Mouse (Mus musculus): ENCODE results near the gene Rnf149. TPM values are rescaled to one million over a fixed set of nuclear protein-coding genes. Genes with fewer than 3 reads are reported as not detected.
A peak's percentile ranks its signal among the peaks of the same experiment; 100 is the strongest.

The Rnf149 gene
- polyA plus RNA-seq, 1 experiment from 2014 or later: 22.0 TPM

GRCm38 (mm10) chr1:39546160-39546866 is 30.9 kb downstream of the Rnf149 start:
- no peak overlapping the region for H3K27ac ChIP-seq (ENCODE audit: poor library complexity, severe bottlenecking)
- no peak overlapping the region for H3K4me2 ChIP-seq
- peaks cover 13% of the 10 kb centered on the region; the same call in 1 of the 2 replicates for H3K4me1 ChIP-seq (replicated peaks)
- 85% methylated on average over 6 of the region's 6 CpGs for WGBS
- H3K4me3 ChIP-seq: no peak overlapping the region
- H3K27me3 ChIP-seq (replicated peaks): no peaks in the 10 kb centered on the region
- no peaks in the 10 kb centered on the region for H3K9me3 ChIP-seq (replicated peaks)
- no peak overlapping the region for H3K9ac ChIP-seq
- no peak for ATAC-seq (ENCODE audit: insufficient number of reproducible peaks, low FRiP score)
- peaks cover 57% of the 10 kb centered on the region for H3K36me3 ChIP-seq

GRCm38 (mm10) chr1:39545589-39545988 is 31.6 kb downstream of the Rnf149 start:
- H3K9me3 ChIP-seq (replicated peaks): peaks cover 2% of the 10 kb centered on the region
- 81% methylated on average over 7 of the region's 7 CpGs for WGBS
- H3K27me3 ChIP-seq (replicated peaks): no peaks in the 10 kb centered on the region
- peaks cover 13% of the 10 kb centered on the region; the same call in 1 of the 2 replicates for H3K4me1 ChIP-seq (replicated peaks)
- H3K9ac ChIP-seq: no peak overlapping the region
- H3K27ac ChIP-seq (ENCODE audit: poor library complexity, severe bottlenecking): no peak overlapping the region
- no peak for ATAC-seq (ENCODE audit: insufficient number of reproducible peaks, low FRiP score)
- no peak overlapping the region for H3K4me3 ChIP-seq
- peaks cover 61% of the 10 kb centered on the region for H3K36me3 ChIP-seq
- H3K4me2 ChIP-seq: no peak overlapping the region

- no peak for ATAC-seq (ENCODE audit: insufficient number of reproducible peaks, low FRiP score)
- Histone ChIP-seq H3K4me3 (no peak overlapping the region), H3K36me3 (peaks cover 62% of the 10 kb centered on the region), H3K27me3 (replicated peaks) (no peaks in the 10 kb centered on the region), H3K4me1 (replicated peaks) (peaks cover 12% of the 10 kb centered on the region), H3K27ac (ENCODE audit: poor library complexity, severe bottlenecking) (no peak overlapping the region), H3K4me2 (no peak overlapping the region), H3K9ac (no peak overlapping the region), H3K9me3 (replicated peaks) (peaks cover 7% of the 10 kb centered on the region)
Measured at GRCm38 (mm10) chr1:39540592-39540991, 36.6 kb downstream of the Rnf149 start.

GRCm38 (mm10) chr1:39537631-39538380 is 39.4 kb downstream of the Rnf149 start:
- no peak for ATAC-seq (ENCODE audit: insufficient number of reproducible peaks, low FRiP score)
- H3K27me3 ChIP-seq (replicated peaks): no peaks in the 10 kb centered on the region
- H3K9me3 ChIP-seq (replicated peaks): peaks cover 7% of the 10 kb centered on the region
- H3K36me3 ChIP-seq: peaks cover 44% of the 10 kb centered on the region
- peaks cover 12% of the 10 kb centered on the region for H3K4me1 ChIP-seq (replicated peaks)
- peak overlapping the region; percentile 15 for H3K9ac ChIP-seq
- no peak overlapping the region for H3K4me2 ChIP-seq
- no peak overlapping the region for H3K27ac ChIP-seq (ENCODE audit: poor library complexity, severe bottlenecking)
- no peak overlapping the region for H3K4me3 ChIP-seq
- 85% methylated on average over 10 of the region's 10 CpGs for WGBS

GRCm38 (mm10) chr1:39536701-39537100 is 40.5 kb downstream of the Rnf149 start:
- WGBS: 40% methylated on average over 7 of the region's 7 CpGs

GRCm38 (mm10) chr1:39535515-39536311 is 41.5 kb downstream of the Rnf149 start:
- WGBS: under 1% methylated on average over 96 of the region's 100 CpGs
- peak overlapping the region; percentile 88 for H3K27ac ChIP-seq (ENCODE audit: poor library complexity, severe bottlenecking)
- ATAC-seq (ENCODE audit: insufficient number of reproducible peaks, low FRiP score): peak; percentile 93
- peak overlapping the region; percentile 95 for H3K4me2 ChIP-seq
- H3K4me1 ChIP-seq (replicated peaks): peaks cover 12% of the 10 kb centered on the region
- H3K9me3 ChIP-seq (replicated peaks): peaks cover 6% of the 10 kb centered on the region
- peak overlapping the region; percentile 90 for H3K9ac ChIP-seq
- H3K27me3 ChIP-seq (replicated peaks): no peaks in the 10 kb centered on the region
- H3K36me3 ChIP-seq: peaks cover 32% of the 10 kb centered on the region
- peak overlapping the region; percentile 89 for H3K4me3 ChIP-seq

More at GRCm38 (mm10) chr1:39536701-39537100, 40.5 kb downstream of the Rnf149 start:
- H3K4me2 ChIP-seq: peak overlapping the region; percentile 95
- H3K9ac ChIP-seq: peak overlapping the region; percentile 90
- H3K36me3 ChIP-seq: peaks cover 38% of the 10 kb centered on the region
- ATAC-seq (ENCODE audit: insufficient number of reproducible peaks, low FRiP score): no peak
- H3K9me3 ChIP-seq (replicated peaks): peaks cover 7% of the 10 kb centered on the region
- H3K4me1 ChIP-seq (replicated peaks): peaks cover 12% of the 10 kb centered on the region
- H3K27me3 ChIP-seq (replicated peaks): no peaks in the 10 kb centered on the region
- no peak overlapping the region for H3K27ac ChIP-seq (ENCODE audit: poor library complexity, severe bottlenecking)
- H3K4me3 ChIP-seq: peak overlapping the region; percentile 89

GRCm38 (mm10) chr1:39534831-39535230 is 42.4 kb downstream of the Rnf149 start, which contains the start of gene Cnot11:
Gene Cnot11, plus strand, starts transcription at chr1:39534992.
- peak within 1 kb of the TSS; percentile 90 for H3K9ac ChIP-seq
- 28% methylated on average over 13 of the region's 13 CpGs for WGBS
- peak within 1 kb of the TSS; percentile 89 for H3K4me3 ChIP-seq
- peaks cover 12% of the 10 kb centered on the region for H3K4me1 ChIP-seq (replicated peaks)
- H3K27me3 ChIP-seq (replicated peaks): no peaks in the 10 kb centered on the region
- H3K27ac ChIP-seq (ENCODE audit: poor library complexity, severe bottlenecking): peak within 1 kb of the TSS; percentile 88
- H3K9me3 ChIP-seq (replicated peaks): no peaks in the 10 kb centered on the region
- H3K36me3 ChIP-seq: peaks cover 23% of the 10 kb centered on the region
- H3K4me2 ChIP-seq: peak within 1 kb of the TSS; percentile 95
- no peak for ATAC-seq (ENCODE audit: insufficient number of reproducible peaks, low FRiP score)

GRCm38 (mm10) chr1:39533917-39534316 is 43.3 kb downstream of the Rnf149 start:
- H3K27ac ChIP-seq (ENCODE audit: poor library complexity, severe bottlenecking): no peak overlapping the region
- 33% methylated on average over 3 of the region's 3 CpGs for WGBS
- H3K4me2 ChIP-seq: no peak overlapping the region
- no peaks in the 10 kb centered on the region for H3K9me3 ChIP-seq (replicated peaks)
- H3K36me3 ChIP-seq: peaks cover 14% of the 10 kb centered on the region
- H3K4me3 ChIP-seq: no peak overlapping the region
- H3K9ac ChIP-seq: no peak overlapping the region
- no peaks in the 10 kb centered on the region for H3K27me3 ChIP-seq (replicated peaks)
- peaks cover 12% of the 10 kb centered on the region for H3K4me1 ChIP-seq (replicated peaks)
- no peak for ATAC-seq (ENCODE audit: insufficient number of reproducible peaks, low FRiP score)

GRCm38 (mm10) chr1:39531036-39531435 is 46.2 kb downstream of the Rnf149 start:
- Histone ChIP-seq H3K4me2 (no peak overlapping the region), H3K4me1 (replicated peaks) (no peaks in the 10 kb centered on the region), H3K36me3 (no peaks in the 10 kb centered on the region), H3K27me3 (replicated peaks) (no peaks in the 10 kb centered on the region), H3K9me3 (replicated peaks) (no peaks in the 10 kb centered on the region), H3K4me3 (no peak overlapping the region), H3K9ac (no peak overlapping the region), H3K27ac (ENCODE audit: poor library complexity, severe bottlenecking) (no peak overlapping the region)
- ATAC-seq (ENCODE audit: insufficient number of reproducible peaks, low FRiP score): no peak
- WGBS: 62% methylated on average over 4 of the region's 4 CpGs

GRCm38 (mm10) chr1:39530258-39530943 is 46.8 kb downstream of the Rnf149 start:
- no peaks in the 10 kb centered on the region for H3K9me3 ChIP-seq (replicated peaks)
- H3K4me2 ChIP-seq: no peak overlapping the region
- no peak overlapping the region for H3K4me3 ChIP-seq
- no peak for ATAC-seq (ENCODE audit: insufficient number of reproducible peaks, low FRiP score)
- 39% methylated on average over 13 of the region's 13 CpGs for WGBS
- no peaks in the 10 kb centered on the region for H3K27me3 ChIP-seq (replicated peaks)
- H3K4me1 ChIP-seq (replicated peaks): no peaks in the 10 kb centered on the region
- H3K27ac ChIP-seq (ENCODE audit: poor library complexity, severe bottlenecking): no peak overlapping the region
- H3K36me3 ChIP-seq: no peaks in the 10 kb centered on the region
- H3K9ac ChIP-seq: no peak overlapping the region

Measured in heart, embryonic 12.5 days (tissue).